Mouse (Mus musculus) CH12.LX (cell line): ENCODE measurements around the gene H2-Aa.

Experiments
- EP300 ChIP-seq: IDR thresholded peaks from 2 replicates; pipeline ENCODE4 v1.6.1; 2011; ENCODE audit warnings: low read length, improper control_type of control experiment
- TCF12 ChIP-seq: IDR thresholded peaks from 2 replicates; pipeline ENCODE4 v1.6.1; 2014; ENCODE audit warnings: low read depth, mild to moderate bottlenecking, inconsistent platforms, low read length, improper control_type of control experiment

GRCm38 (mm10) chr17:34240916-34241315 lies 46.7 kb downstream of the H2-Aa start:
- TF ChIP-seq TCF12 (no peak), EP300 (no peak)
